Mouse (Mus musculus): Measurements from ENCODE around the gene Arhgap20.

DNA sequence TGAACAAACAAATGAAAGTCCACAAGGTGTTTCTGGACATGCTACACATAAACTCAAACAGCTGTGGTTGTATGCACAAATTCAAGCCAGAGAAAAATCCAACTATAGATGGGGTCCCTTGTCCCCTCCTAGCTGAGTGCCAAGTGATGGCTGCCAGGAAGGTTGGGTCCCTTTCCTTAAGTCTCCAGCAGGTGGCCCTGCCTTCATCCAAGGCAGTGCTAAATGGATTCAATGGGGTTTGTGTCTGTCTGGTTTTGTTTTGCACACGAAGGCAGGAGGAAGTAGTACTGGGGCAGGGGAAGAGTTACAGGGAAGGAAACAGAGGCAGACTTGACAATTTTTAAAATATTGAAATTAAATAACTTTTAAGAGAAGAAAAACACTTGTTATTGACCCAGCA, 12.0 kb downstream of the Arhgap20 start:
- no peak for TF ChIP-seq POLR2A (IDR thresholded peaks at IDR 0.05; ENCODE audit: borderline replicate concordance, extremely low read depth, low read depth, low read length)
- peak; percentile 59 for TF ChIP-seq CTCF (IDR thresholded peaks at IDR 0.05; ENCODE audit: insufficient read depth, low read length)

Data from lung, adult 2 months (tissue).